Mouse (Mus musculus) CH12F3 (cell line): ENCODE results near the gene V1ra8.
"Not testable (repeated sequence)": the region's sequence is repeated elsewhere in the genome, so short reads cannot be mapped to it uniquely, and the experiment has no call there.

Experiments
- in situ Hi-C: fragments of 300-500 bp; cut with MboI; formaldehyde crosslinking; loops from 2 replicates; pipeline ENCODE4 v1.14.3; 2020; ENCODE audit warnings: low sequenced_read_pairs

V1ra8 gene

DNA sequence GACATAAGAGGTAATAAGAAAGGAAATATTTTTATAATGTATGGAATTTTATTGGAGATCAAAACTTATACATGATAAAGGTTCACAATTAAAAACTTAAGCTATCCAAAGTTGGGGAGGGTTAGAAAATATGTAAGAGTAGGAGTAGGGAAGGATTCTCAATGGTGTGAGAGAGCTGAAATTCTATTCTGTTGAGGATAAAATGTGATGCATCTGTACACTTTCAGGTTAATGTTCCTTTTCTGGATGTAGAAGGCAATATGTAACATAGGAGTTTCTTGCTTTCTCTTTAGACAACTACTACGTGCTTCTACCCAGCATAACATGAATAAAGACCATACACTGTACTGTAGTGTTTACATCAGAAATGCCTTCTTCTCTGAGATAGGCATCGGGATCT lies at the start of gene V1ra8:
Gene V1ra8 (plus strand): TSS at position 301 of the 400 bp plus-strand sequence.
- in situ Hi-C loops, result not testable (repeated sequence)

DNA sequence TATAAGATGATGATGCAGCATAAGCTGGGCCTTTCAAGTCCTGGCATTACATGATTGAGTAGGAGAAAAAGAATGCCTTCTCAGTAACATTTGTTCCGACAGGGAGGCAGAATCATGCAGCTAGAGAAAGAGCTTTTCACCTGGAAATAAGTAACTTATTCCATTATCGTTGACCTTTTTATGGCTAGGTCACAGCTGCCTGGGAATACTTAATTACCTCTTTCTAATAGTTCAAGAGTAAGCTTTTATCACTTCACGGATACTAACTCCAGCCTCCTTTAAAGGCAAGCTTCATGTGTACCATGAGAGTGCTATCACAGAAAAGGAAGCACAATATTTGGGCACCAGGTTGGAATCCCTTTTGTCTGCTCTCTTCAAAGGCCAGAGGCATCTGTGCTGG lies 42.5 kb upstream of the V1ra8 start:
- in situ Hi-C loops, result no loop called here

DNA sequence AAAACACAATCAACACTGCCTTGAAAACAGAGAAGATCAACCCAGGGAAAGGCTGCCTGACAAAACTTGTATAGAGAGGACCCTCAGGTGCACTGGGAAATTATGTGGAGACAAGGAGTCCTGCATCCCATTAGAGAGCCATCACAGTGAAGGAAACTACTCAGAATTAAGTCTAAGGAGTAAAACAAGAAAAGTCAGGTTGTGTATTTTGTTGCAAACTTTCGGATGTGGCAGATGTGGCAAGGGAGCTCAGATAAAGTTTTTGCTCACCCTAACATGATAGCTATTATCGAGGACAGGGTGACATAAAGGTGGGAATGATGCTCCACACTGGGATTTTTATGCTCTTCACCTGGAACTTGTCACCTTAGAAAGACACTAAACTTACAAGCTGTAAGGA lies 28.1 kb upstream of the V1ra8 start, which contains the start of gene Vmn1r52:
Gene Vmn1r52 (plus strand): TSS at position 301 of the 400 bp plus-strand sequence.
- in situ Hi-C loops, result no loop called here

DNA sequence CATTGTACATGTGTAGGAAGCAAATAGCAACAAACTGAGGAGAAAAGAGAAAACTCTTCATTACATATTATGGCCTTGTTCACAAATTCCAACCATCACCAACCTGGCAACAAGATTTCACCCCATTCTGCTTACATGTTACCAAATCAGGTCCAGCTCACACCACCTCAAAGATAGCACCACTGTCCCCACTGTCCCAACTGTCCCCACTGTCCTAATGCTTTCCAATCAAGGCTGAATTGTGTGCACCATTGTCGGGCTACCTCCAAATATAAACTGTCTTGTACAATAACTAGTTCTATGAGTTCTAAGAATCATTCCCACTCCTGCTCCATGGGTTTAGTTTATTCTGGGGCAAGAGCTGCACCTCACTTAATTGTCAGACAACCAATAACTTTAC lies 21.7 kb downstream of the V1ra8 start, which contains the start of gene Vmn1r53:
Gene Vmn1r53 (minus strand): TSS at position 101 of the 400 bp plus-strand sequence.
- in situ Hi-C loops, result no loop called here

DNA sequence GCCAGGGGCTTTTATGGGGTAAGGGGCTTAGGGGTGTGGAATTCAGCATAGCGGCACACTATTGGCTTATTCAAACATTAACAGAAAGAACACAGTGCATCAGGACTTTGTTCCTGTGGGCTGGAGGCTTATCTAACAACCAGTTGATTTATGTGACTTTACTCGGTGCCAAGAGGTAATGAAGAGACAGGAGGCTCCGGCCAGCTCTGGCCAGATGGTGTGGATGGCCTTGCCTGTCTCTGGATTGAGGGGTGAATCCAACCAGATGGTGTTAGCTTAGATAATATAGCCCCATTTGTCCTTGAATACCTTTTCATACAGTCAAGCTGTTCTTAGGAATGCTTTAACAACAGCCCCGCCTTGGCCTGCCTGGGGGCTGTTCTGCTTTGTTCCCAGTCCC lies 29.5 kb downstream of the V1ra8 start:
- in situ Hi-C loops, result not testable (repeated sequence)

DNA sequence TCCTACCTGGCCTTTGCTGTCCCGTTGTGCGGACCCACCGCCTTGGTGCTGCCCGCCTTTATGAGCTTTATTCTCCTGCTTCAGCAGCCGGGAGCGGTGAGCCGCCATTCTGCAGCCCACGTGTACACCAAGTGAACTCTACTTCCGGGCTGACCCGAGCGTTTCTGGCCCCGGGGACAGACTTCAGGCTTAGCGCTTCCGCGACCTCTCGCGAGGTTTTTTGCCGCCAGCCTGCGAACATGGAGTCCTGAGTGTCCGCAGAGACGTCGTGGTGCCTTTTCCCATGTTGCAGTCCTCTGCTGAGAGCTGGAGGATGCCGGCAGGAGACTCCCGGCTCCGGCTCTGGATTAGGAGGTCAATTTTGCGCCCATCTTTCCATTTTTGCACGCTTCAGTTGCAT lies 30.1 kb downstream of the V1ra8 start:
- in situ Hi-C loops, result no loop called here

DNA sequence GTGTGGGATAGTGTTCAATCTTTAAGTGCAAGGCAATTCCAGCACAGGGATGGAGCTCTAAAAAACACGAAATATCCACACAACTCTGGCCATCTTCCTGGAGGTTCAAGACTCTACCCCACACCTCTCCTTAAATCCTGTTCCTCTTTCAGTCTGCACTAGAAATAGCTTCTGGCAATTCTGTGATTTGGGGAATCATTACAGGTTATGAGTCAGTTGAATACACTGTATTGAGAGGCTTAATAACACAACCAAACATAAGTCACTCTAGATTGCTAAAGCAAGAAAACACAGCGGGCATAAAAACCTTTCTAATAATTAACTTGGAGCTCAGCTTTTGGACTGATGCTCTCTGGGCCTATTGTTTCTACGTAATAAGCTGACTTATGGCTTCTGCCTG lies 41.4 kb downstream of the V1ra8 start:
- in situ Hi-C loops, result no loop called here

DNA sequence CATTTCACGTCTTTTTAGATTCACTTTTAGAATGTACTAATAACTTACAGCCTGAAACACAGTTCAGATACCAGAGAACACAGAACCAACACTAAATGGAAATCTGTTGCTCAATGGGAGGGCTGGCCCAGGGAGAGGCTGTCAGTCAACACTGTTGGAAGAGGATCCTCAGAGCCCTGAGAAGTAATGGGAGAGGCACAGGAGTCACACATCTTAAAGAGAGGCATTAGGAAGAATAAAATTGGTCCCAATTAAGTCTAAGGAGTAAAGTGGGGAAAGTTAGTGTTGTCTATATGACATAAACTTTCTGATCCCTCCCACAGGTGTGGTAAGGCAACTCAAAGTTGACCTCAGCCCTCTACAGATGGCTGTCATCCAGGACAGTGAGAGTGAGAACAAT lies 43.4 kb downstream of the V1ra8 start, which contains the start of gene Vmn1r54:
Gene Vmn1r54 (plus strand): TSS at position 301 of the 400 bp plus-strand sequence.
- in situ Hi-C loops, result no loop called here
